Mouse (Mus musculus): ENCODE results near the gene Arfip1.
A peak's percentile ranks its signal among the peaks of the same experiment; 100 is the strongest.

Gene Arfip1

DNA sequence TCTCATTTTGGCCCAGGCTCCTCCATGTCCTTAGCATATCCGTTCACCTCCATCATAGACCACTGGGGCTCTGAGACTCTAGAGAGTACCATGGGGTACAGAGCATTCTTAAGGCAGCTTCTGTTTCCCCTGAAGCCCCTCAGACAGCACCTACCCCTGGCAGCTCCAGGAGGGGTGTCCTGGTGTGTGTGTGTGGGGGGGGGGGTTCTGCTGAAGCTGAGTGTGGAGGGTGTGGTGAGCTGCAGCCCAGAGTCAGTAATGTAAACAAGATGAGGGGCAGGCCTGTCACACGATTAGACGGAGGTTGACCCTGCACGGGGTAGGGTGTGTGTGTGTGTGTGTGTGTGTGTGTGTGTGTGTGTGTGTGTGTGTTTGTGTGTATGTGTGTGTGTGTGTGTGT, 120.7 kb downstream of the Arfip1 start:
- DNase-seq (ENCODE audit: inconsistent age in 2 of 2, low spot score in 1 of 2) = no peak

DNA sequence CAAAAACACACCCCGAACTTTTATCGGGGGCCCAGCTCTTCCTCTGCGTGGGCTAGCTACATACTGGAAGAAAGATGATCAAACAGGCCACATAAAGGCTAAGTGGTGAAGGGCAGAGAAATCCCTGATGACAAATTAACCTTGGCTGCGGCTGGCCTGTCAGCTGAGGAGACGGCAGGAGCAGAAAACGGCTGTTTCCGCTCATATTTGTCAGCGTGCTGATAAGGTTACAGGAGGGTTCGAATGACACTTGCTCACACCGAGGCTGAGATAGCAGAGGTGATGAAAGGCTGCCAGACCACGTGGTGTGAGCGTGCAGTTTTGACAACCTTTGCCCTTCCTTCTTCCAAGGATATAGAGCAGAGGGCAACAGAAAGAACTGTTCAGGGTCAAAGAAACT, 121.5 kb downstream of the Arfip1 start:
- DNase-seq (ENCODE audit: inconsistent age in 2 of 2, low spot score in 1 of 2) = peak; percentile 71 to 92

DNA sequence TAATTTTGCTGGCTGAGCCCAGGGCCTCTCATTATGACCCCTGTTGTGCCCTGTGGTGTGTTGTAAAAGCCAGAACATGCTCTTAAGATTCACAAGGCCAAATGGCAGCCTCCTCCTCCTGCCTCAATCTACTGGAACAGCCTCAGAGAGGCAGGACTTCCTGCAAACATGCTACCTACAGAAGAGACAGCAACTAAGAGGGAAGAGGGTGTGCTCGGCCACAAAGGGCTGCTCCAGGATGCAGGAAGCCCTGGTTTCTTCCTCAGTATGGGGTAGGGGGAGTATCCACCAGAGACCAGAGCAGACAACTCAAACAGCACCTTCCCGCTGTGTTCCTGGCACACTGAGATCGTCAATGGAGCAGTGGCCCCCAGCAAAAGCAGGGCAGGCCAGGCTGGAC, 121.9 kb downstream of the Arfip1 start:
- peak in 1 of 2 experiments; percentile 46 for DNase-seq (ENCODE audit: inconsistent age in 2 of 2, low spot score in 1 of 2)

GRCm38 (mm10) chr3:84455733-84456417, 126.5 kb downstream of the Arfip1 start:
- peak; percentile 74 to 95 for DNase-seq (ENCODE audit: inconsistent age in 2 of 2, low spot score in 1 of 2)

GRCm38 (mm10) chr3:84450651-84451050, 131.8 kb downstream of the Arfip1 start:
- DNase-seq (ENCODE audit: inconsistent age in 2 of 2, low spot score in 1 of 2) = peak in 1 of 2 experiments; percentile 47

GRCm38 (mm10) chr3:84449015-84449414, 133.4 kb downstream of the Arfip1 start:
- no peak for DNase-seq (ENCODE audit: inconsistent age in 2 of 2, low spot score in 1 of 2)

DNA sequence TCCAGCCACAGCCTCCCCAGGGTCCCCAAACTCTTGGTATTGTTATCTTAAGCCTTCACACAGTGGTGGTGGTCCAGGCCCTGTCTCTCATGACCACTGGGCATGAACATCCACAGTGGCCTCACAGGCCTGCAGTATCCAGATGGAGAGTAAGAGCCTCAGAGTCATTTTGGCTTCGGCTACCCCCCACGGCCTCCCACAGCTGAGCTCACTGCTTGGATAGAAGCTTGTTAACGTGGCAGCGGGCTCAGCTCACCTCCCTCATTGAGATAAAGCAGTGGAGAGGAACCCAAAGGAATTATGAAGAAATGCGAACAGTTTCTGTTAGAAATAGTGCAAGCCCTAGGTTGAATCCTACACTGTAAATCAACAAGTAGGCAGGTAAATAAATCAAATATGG, 134.6 kb downstream of the Arfip1 start:
- no peak for DNase-seq (ENCODE audit: inconsistent age in 2 of 2, low spot score in 1 of 2)
